Mouse (Mus musculus) kidney, embryonic 16.5 days (tissue): ENCODE measurements at regions not wholly inside any gene's neighbourhood (a gene's known extent, or its start where the extent isn't known, plus 50 kb on each side); places are given as distances from the start of the nearest gene placed in this dataset.

Experiments used
- ATAC-seq: fragments of 200-750 bp; cut with Nextera tagmentation; 2 replicates; pipeline ENCODE4 v1.8.0; 2017; ENCODE audit warnings: moderate TSS enrichment; ENCODE audit not compliant: low FRiP score, low TSS enrichment
- H3K27ac ChIP-seq: fragments of 300-500 bp; sonication (generic); 2 replicates; pipeline ENCODE4 v1.5.1; 2014; ENCODE audit warnings: low read length
- H3K27me3 ChIP-seq: fragments of 300-500 bp; sonication (generic); 2 replicates; pipeline ENCODE4 v1.6.1; 2014; ENCODE audit warnings: low read length, control low read depth, mixed read lengths; ENCODE audit not compliant: insufficient read depth
- H3K36me3 ChIP-seq: fragments of 300-500 bp; sonication (generic); 2 replicates; pipeline ENCODE4 v1.6.1; 2014; ENCODE audit warnings: low read length, control low read depth, mixed read lengths; ENCODE audit not compliant: insufficient read depth
- H3K4me1 ChIP-seq: fragments of 300-500 bp; sonication (generic); 2 replicates; pipeline ENCODE4 v1.6.1; 2014; ENCODE audit warnings: low read length, control low read depth, mixed read lengths; ENCODE audit not compliant: insufficient read depth
- H3K4me2 ChIP-seq: fragments of 300-500 bp; sonication (generic); replicated peaks from 2 replicates; pipeline ENCODE4 v1.6.1; 2014; ENCODE audit warnings: low read depth, low read length
- H3K4me3 ChIP-seq: fragments of 300-500 bp; sonication (generic); 2 replicates; pipeline ENCODE4 v1.5.1; 2014; ENCODE audit warnings: mild to moderate bottlenecking, low read length
- H3K9ac ChIP-seq: fragments of 300-500 bp; sonication (generic); replicated peaks from 2 replicates; pipeline ENCODE4 v1.6.1; 2014; ENCODE audit warnings: low read length
- H3K9me3 ChIP-seq: fragments of 300-500 bp; sonication (generic); 2 replicates; pipeline ENCODE4 v1.6.1; 2016; ENCODE audit warnings: low read length, control low read depth
- WGBS: fragments of 180-500 bp; shearing (Covaris S2); extraction: QIAGEN DNeasy Blood & Tissue Kit; methylation state at CpG from one replicate; pipeline ENCODE4 v1.1.7; 2014; 5-methylcytosine and 5-hydroxymethylcytosine counted together

- no peak overlapping the region for H3K4me2 ChIP-seq
- no peak overlapping the region for H3K4me3 ChIP-seq
- H3K36me3 ChIP-seq: no peaks in the 10 kb centered on the region
- WGBS: 92% methylated on average over 5 of the region's 5 CpGs
- H3K9me3 ChIP-seq: peaks cover 16% of the 10 kb centered on the region
- no peak overlapping the region for H3K27ac ChIP-seq
- no peaks in the 10 kb centered on the region for H3K4me1 ChIP-seq
- no peaks in the 10 kb centered on the region for H3K27me3 ChIP-seq
- H3K9ac ChIP-seq: no peak overlapping the region
- no peak for ATAC-seq
These were observed 128.8 kb upstream of the Gm10306 start for GRCm38 (mm10) chr4:94427581-94427980.

DNA sequence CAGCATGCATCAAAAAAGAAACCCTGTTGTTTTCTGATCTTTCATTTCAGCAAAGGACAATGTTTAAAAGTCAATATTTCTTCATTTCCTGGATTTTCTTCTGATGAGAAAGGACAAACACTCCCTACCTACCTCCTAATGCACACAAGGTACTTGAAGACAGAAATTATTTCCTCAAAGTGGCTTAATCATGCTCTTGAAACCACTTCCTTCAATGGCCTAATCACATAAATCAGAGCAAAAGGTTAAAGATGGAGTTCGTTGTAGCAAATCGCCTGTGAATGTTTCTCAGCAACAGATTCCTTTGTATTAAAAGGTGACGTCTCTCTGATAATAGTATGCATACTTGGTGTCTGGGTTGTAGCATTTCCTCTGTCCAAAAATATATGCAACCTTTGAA is 124.3 kb upstream of the Gm10306 start:
- Histone ChIP-seq H3K4me2 (no peak overlapping the region), H3K36me3 (no peaks in the 10 kb centered on the region), H3K4me3 (no peak overlapping the region), H3K4me1 (no peaks in the 10 kb centered on the region), H3K9ac (no peak overlapping the region), H3K27me3 (no peaks in the 10 kb centered on the region), H3K9me3 (peaks cover 16% of the 10 kb centered on the region), H3K27ac (no peak overlapping the region)
- no peak for ATAC-seq
- 67% methylated on average over 3 of the region's 3 CpGs for WGBS

- Histone ChIP-seq H3K9ac (no peak overlapping the region), H3K4me2 (no peak overlapping the region), H3K4me3 (no peak overlapping the region), H3K27me3 (no peaks in the 10 kb centered on the region), H3K36me3 (no peaks in the 10 kb centered on the region), H3K9me3 (no peaks in the 10 kb centered on the region), H3K4me1 (no peaks in the 10 kb centered on the region), H3K27ac (no peak overlapping the region)
- no peak for ATAC-seq
- 75% methylated on average over 10 of the region's 10 CpGs for WGBS
These were observed 118.5 kb upstream of the Gm10306 start for GRCm38 (mm10) chr4:94437717-94438435.

DNA sequence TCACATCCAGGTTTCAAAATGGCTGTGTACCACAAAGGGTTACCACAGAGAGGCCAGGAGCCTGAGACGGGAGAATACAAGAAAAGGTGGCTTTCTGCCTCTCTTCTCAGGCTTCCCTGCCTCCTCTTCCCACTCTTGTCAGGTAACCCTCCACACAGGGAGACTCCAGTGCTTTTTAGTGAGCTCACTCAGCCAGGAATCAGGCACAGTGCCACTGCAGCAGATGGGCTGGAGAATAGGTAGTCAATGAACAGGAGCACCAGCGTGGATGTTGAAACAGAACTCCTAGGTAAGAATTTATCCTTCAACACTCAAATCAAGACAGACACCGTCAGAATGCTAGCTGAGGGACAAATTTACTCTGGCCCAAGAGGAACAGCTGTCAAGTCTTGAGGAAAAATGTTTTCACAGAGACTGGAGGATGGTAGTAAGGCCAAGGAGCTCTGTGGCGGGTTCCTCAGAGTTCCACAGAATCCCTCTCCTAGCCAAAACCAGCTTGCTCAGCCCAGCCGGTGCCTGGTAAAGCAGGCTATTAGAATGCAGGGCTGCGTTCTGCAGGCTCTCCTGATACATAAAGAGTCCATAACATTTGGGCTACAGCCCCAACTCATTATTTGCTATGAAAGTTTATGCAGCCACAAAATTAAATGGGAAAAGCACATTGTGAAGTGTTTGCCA is 117.0 kb upstream of the Gm10306 start:
- H3K27ac ChIP-seq: no peak overlapping the region
- H3K36me3 ChIP-seq: no peaks in the 10 kb centered on the region
- no peak overlapping the region for H3K9ac ChIP-seq
- no peak overlapping the region for H3K4me2 ChIP-seq
- 73% methylated on average over 6 of the region's 6 CpGs for WGBS
- ATAC-seq: no peak
- H3K4me3 ChIP-seq: no peak overlapping the region
- no peaks in the 10 kb centered on the region for H3K27me3 ChIP-seq
- H3K9me3 ChIP-seq: no peaks in the 10 kb centered on the region
- no peaks in the 10 kb centered on the region for H3K4me1 ChIP-seq

GRCm38 (mm10) chr4:94446604-94447003 is 109.7 kb upstream of the Gm10306 start:
- H3K9me3 ChIP-seq: no peaks in the 10 kb centered on the region
- ATAC-seq: no peak
- H3K27me3 ChIP-seq: no peaks in the 10 kb centered on the region
- no peaks in the 10 kb centered on the region for H3K4me1 ChIP-seq
- H3K27ac ChIP-seq: no peak overlapping the region
- no peak overlapping the region for H3K9ac ChIP-seq
- H3K4me2 ChIP-seq: no peak overlapping the region
- 50% methylated on average over 4 of the region's 4 CpGs for WGBS
- H3K36me3 ChIP-seq: no peaks in the 10 kb centered on the region
- no peak overlapping the region for H3K4me3 ChIP-seq
